Mouse (Mus musculus) adrenal gland, postnatal 4 days (tissue): Measurements from ENCODE around the gene Ctnnal1. TPM values are rescaled to one million over a fixed set of nuclear protein-coding genes. Genes with fewer than 3 reads are reported as not detected.

Source experiments
- DNase-seq, 2 experiments: peaks; one replicate each; pipeline ENCODE4 v3.0.0; 2021 to 2022; ENCODE audit warnings: low spot score in 2 of 2, mixed read lengths in 2 of 2
- total RNA-seq, 2 experiments: library from RNA; stranded (reverse); gene quantifications; 2 replicates each; pipeline ENCODE4 v1.2.3; 2021

Ctnnal1 gene
- total RNA-seq, 2 experiments from 2014 or later = 33.2 to 34.3 TPM

DNA sequence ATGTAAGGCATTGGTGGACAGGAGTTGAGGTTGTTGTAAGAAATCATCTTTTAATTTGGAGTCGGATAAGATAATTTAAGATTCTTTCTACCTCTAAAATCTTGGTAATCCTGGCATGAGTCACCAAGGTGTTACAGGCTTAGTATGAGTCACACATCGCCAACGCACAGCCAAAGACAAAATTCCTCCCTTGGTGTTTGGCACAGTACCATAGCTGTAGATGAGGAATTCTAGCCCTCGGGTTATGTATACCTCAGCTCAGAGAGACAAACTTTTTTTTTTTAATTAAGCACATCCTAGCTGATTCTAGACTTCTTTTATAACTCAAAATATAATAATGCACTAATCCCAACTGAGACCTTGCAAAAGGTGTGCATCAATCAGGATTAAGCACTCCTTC lies 972 bp downstream of the Ctnnal1 start:
- no peak for DNase-seq

- no peak for DNase-seq
Measured at GRCm38 (mm10) chr4:56861551-56861950, 3.4 kb downstream of the Ctnnal1 start.

GRCm38 (mm10) chr4:56858733-56859132 lies 6.3 kb downstream of the Ctnnal1 start:
- DNase-seq = no peak

GRCm38 (mm10) chr4:56856371-56856949 lies 8.5 kb downstream of the Ctnnal1 start:
- no peak for DNase-seq

GRCm38 (mm10) chr4:56855935-56856334 lies 9.1 kb downstream of the Ctnnal1 start:
- DNase-seq = no peak

GRCm38 (mm10) chr4:56850724-56851123 lies 14.3 kb downstream of the Ctnnal1 start:
- no peak for DNase-seq

GRCm38 (mm10) chr4:56848044-56848443 lies 16.9 kb downstream of the Ctnnal1 start:
- no peak for DNase-seq

- DNase-seq = no peak
Measured at GRCm38 (mm10) chr4:56847400-56847799, 17.6 kb downstream of the Ctnnal1 start.

DNA sequence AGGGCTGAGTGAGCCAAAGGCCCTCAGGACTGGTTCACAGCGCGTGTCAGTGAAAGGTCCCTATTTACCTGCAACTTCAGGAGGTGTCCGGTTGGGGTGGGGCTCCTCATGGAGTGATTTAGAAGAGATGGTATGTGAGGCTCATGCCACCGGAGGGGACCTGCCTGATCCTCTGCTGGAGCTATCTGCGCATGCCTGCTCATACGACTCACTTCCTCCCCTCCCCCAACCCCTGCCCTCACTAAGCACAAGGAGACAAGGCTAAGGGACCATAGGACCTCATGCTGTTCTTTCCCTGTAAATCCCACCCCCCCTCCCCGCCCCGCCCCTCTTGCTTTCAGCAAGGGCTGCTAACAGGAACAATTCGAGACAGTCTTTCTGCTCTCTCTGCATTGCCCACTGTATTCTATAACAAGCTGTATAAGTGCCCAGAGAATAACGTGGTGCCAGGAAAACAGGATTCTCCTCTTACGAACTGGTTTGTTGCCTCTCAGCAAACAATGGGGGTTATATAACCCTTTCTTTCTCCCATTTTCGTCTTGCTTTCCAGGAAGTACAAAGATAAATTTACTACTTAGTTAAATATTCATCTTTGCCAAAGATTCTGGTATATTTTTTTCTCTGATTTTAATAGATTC lies 19.0 kb downstream of the Ctnnal1 start:
- DNase-seq = no peak

DNA sequence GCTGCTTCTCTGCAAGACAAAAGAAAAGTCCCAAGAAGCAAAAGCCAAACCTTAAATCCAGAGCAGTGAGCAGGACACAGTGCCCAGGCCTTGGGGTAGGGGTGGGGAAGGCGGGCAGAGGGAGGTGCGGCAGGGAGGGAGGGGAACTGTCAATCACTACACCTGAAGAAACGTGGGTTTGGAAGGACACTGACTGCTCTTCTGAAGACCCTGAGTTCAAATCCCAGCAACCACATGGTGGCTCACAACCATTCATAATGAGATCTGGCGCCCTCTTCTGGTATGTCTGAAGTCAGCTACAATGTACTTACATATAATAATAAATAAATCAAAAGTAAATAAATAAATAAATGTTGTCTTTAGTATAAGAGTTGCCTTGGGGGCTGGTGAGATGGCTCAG lies 20.1 kb downstream of the Ctnnal1 start:
- no peak for DNase-seq

DNA sequence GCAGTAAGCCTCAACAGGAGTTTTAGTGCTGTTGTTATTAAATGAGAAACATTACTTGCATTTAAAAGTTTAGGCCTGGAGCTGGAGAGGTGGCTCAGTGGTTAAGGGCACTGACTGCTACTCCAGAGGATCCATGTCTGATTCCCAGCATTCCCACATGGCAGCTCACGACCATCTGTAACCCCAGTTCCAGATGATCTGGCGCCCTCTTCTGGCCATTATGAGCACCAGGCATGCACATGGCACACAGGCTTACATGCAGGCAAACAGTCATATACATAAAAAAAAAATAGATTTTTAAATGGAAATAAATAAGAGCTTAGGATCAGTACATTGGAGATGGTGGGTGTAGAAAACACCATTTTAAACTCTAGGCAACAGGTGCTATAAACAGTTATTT lies 21.0 kb downstream of the Ctnnal1 start:
- DNase-seq = no peak

GRCm38 (mm10) chr4:56842501-56842900 lies 22.5 kb downstream of the Ctnnal1 start:
- no peak for DNase-seq

GRCm38 (mm10) chr4:56840297-56840696 lies 24.7 kb downstream of the Ctnnal1 start:
- no peak for DNase-seq

- no peak for DNase-seq
Measured at GRCm38 (mm10) chr4:56837661-56838060, 27.3 kb downstream of the Ctnnal1 start.

DNA sequence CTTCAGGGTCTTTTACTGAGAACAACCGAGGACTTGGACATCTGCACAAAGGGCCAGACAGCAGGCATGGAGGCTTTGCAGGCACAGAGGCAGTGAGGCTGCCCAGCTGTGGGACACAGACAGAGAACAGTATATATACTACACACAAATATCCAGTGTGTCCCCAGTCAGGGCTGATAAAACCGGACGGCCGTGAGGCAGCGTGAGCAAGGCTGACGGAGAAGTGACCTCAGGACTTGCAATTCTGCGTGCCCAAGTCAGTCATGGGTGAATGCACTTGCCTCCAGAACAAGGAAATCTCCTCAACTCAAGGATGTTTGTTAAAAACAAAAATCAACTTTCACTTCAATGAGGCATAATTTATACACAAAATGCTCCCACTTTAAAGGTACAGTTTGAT lies 33.0 kb downstream of the Ctnnal1 start:
- no peak for DNase-seq

DNA sequence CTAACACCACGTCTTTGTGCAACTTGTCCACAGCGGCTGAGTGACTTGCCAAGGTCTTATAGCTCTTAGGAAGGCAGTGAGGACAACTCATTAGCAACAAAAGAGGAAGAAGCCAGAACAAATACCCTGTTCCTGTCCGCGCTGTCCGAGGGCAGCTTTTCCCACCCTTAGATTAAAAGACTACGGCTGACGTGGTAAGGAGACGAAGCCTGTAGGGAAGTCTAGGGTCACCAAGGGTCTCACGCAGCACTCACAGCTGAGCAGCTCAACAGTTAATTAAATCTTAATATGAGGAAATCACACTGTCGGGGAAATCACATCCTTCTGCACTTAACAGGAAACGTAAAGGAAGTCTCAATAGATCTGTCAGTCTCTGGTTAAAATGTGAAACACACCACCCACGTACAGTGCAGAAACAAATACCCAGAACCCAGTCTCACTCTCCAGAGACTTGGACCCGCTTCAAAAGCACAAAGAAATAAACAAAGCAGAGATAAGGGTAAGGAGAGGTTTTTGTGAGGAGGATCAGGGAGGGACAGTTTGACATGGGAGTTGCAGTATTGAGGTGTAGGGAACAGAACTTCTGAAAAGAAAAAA lies 33.9 kb downstream of the Ctnnal1 start:
- DNase-seq = no peak

DNA sequence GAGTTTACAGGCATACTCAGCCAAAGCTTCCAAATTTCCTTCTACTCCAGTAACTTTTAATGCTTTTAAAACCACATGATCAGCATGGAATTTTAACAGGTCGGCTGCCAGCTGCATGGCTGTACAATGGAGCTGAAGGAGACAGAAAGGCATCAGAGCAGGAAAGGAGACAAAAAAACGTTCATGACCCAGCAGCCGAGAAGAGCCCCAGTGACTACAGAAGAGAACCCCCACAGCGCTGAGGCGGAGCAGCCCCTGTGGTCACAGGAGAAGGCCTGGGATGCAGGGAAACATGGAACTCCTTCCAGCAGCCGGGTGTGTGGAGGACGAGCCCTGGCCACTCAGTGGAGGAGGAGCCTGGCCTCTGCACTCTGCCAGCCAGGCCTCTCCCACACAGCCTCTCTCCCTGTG lies 35.5 kb downstream of the Ctnnal1 start:
- DNase-seq = no peak

GRCm38 (mm10) chr4:56828932-56829331 lies 36.1 kb downstream of the Ctnnal1 start:
- no peak for DNase-seq

GRCm38 (mm10) chr4:56824231-56824630 lies 40.8 kb downstream of the Ctnnal1 start:
- DNase-seq = no peak

GRCm38 (mm10) chr4:56820017-56820550 lies 44.9 kb downstream of the Ctnnal1 start:
- DNase-seq = no peak

DNA sequence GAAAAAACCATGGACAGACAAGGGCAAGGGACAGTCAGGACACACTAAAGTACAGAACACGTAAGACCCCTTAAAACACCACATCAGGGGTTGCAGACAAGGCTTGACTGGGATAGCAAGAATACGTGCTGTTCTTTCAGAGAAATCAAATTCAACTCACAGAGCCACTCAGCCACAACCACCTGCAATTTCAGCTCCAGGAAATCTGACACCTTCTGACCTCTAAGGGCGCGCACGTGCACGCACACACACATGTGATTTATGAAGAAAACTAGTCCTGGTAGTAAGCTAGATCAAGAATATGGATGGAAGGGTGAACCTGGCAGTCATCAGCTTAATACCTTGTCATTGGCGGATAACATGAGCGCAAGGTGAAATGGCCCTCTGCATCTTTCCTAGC lies 49.9 kb downstream of the Ctnnal1 start:
- DNase-seq = no peak

DNA sequence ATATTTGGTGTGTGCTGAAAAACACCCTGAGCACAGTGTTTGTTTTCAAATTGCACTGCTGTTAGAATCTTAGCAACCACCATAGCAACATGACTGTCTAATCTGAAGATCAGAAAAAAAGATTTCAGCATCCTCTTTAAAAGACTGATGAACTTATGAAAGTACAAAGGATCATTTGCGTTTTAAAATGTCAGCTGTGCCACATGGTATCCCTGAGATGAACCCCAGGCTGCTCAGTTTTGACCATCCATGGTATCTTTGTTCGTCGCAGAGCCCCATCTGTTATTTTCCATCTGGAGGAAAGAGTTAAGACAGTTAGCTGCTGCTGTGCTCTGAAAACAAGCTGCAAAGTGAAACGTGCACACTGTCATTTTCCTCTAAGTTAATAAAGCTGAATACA lies 52.9 kb downstream of the Ctnnal1 start:
- DNase-seq = no peak

DNA sequence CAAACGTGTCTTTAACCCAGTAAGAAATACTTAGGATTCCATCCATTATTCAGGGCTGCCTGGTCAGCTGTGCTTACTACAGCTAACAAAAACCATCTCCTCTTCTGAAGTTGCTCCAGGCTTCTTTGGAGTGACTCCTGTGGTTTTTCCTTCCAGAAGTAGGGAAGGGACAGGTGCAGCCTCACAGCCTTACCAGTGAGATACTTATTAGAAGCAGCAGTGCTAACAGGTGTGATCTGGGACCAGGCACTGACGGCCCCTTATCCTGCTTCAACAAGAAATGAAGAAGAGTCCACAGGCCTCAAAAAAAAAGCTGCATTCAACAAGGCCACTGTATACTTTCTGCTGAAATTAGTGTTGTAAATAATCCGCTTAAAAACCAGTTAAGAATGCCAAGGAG lies 53.3 kb downstream of the Ctnnal1 start:
- DNase-seq = no peak
